Mouse (Mus musculus): ENCODE results near the gene Tmigd3.

Gene Tmigd3

GRCm38 (mm10) chr3:105876022-105876421, 5.3 kb downstream of the Tmigd3 start:
- peak; percentile 67 for DNase-seq (ENCODE audit: low spot score)

- DNase-seq (ENCODE audit: low spot score): no peak
These were observed 6.6 kb downstream of the Tmigd3 start for GRCm38 (mm10) chr3:105877252-105877803.

GRCm38 (mm10) chr3:105877919-105878318, 7.2 kb downstream of the Tmigd3 start:
- DNase-seq (ENCODE audit: low spot score): no peak

GRCm38 (mm10) chr3:105878751-105879150, 8.0 kb downstream of the Tmigd3 start:
- no peak for DNase-seq (ENCODE audit: low spot score)

- no peak for DNase-seq (ENCODE audit: low spot score)
These were observed 9.7 kb downstream of the Tmigd3 start for GRCm38 (mm10) chr3:105880419-105880818.

- DNase-seq (ENCODE audit: low spot score): no peak
These were observed 11.4 kb downstream of the Tmigd3 start for GRCm38 (mm10) chr3:105882105-105882504.

- no peak for DNase-seq (ENCODE audit: low spot score)
These were observed 12.4 kb downstream of the Tmigd3 start for GRCm38 (mm10) chr3:105883111-105883510.

- no peak for DNase-seq (ENCODE audit: low spot score)
These were observed 18.3 kb downstream of the Tmigd3 start for GRCm38 (mm10) chr3:105888961-105889360.

GRCm38 (mm10) chr3:105890220-105890619, 19.5 kb downstream of the Tmigd3 start:
- peak; percentile 58 for DNase-seq (ENCODE audit: low spot score)

- no peak for DNase-seq (ENCODE audit: low spot score)
These were observed 20.4 kb downstream of the Tmigd3 start for GRCm38 (mm10) chr3:105891141-105891540.

GRCm38 (mm10) chr3:105891760-105892571, 21.3 kb downstream of the Tmigd3 start:
- DNase-seq (ENCODE audit: low spot score): no peak

- no peak for DNase-seq (ENCODE audit: low spot score)
These were observed 22.1 kb downstream of the Tmigd3 start for GRCm38 (mm10) chr3:105892572-105893495.

GRCm38 (mm10) chr3:105893941-105894391, 23.3 kb downstream of the Tmigd3 start:
- DNase-seq (ENCODE audit: low spot score): peak; percentile 32

- DNase-seq (ENCODE audit: low spot score): peak; percentile 92
These were observed 24.2 kb downstream of the Tmigd3 start for GRCm38 (mm10) chr3:105894601-105895592.

GRCm38 (mm10) chr3:105896811-105897210, 26.1 kb downstream of the Tmigd3 start:
- DNase-seq (ENCODE audit: low spot score): no peak

GRCm38 (mm10) chr3:105898325-105898724, 27.6 kb downstream of the Tmigd3 start:
- DNase-seq (ENCODE audit: low spot score): peak; percentile 85

GRCm38 (mm10) chr3:105898861-105899260, 28.2 kb downstream of the Tmigd3 start:
- no peak for DNase-seq (ENCODE audit: low spot score)

- DNase-seq (ENCODE audit: low spot score): peak; percentile 91
These were observed 28.9 kb downstream of the Tmigd3 start for GRCm38 (mm10) chr3:105899394-105900147.

GRCm38 (mm10) chr3:105900266-105900665, 29.6 kb downstream of the Tmigd3 start:
- no peak for DNase-seq (ENCODE audit: low spot score)

- no peak for DNase-seq (ENCODE audit: low spot score)
These were observed 30.0 kb downstream of the Tmigd3 start for GRCm38 (mm10) chr3:105900716-105901115.
